Mouse (Mus musculus) natural killer cell, adult 2 months (primary cell): Measurements from ENCODE around the gene Gm49425.
"Not testable (repeated sequence)": the region's sequence is repeated elsewhere in the genome, so short reads cannot be mapped to it uniquely, and the experiment has no call there.

Experiments
- DNase-seq, 2 experiments: peaks; one replicate each; pipeline ENCODE4 v3.0.0; 2022; ENCODE audit warnings: low spot score in 2 of 2

Gene Gm49425

GRCm38 (mm10) chr15:101517161-101517560, at the start of gene Gm49425:
Gm49425 (minus strand) TSS chr15:101517261.
- DNase-seq: not testable (repeated sequence)

GRCm38 (mm10) chr15:101562850-101563249, 45.8 kb upstream of the Gm49425 start, which contains the start of gene Krt90:
Krt90 (minus strand) TSS chr15:101562950.
- DNase-seq: no peak

GRCm38 (mm10) chr15:101558034-101558646, 41.1 kb upstream of the Gm49425 start:
- DNase-seq: no peak

- no peak for DNase-seq
Observed at GRCm38 (mm10) chr15:101553169-101553568, 36.1 kb upstream of the Gm49425 start.

- DNase-seq: no peak
Observed at GRCm38 (mm10) chr15:101552188-101552587, 35.1 kb upstream of the Gm49425 start.

GRCm38 (mm10) chr15:101550567-101550966, 33.5 kb upstream of the Gm49425 start, which contains the start of gene Krt82:
Krt82 (minus strand) TSS chr15:101550667.
- DNase-seq: no peak

- no peak for DNase-seq
Observed at GRCm38 (mm10) chr15:101544478-101544877, 27.4 kb upstream of the Gm49425 start.

- DNase-seq: no peak
Observed at GRCm38 (mm10) chr15:101542543-101542942, 25.5 kb upstream of the Gm49425 start.

- no peak for DNase-seq
Observed at GRCm38 (mm10) chr15:101538580-101538900, 21.5 kb upstream of the Gm49425 start.

- no peak for DNase-seq
Observed at GRCm38 (mm10) chr15:101537864-101538579, 21.0 kb upstream of the Gm49425 start.

- DNase-seq: no peak
Observed at GRCm38 (mm10) chr15:101536054-101536850, 19.2 kb upstream of the Gm49425 start.

GRCm38 (mm10) chr15:101532720-101533119, 15.7 kb upstream of the Gm49425 start, which contains the start of gene Krt84:
Krt84 (minus strand) TSS chr15:101532820.
- no peak for DNase-seq

- DNase-seq: no peak
Observed at GRCm38 (mm10) chr15:101522556-101523232, 5.6 kb upstream of the Gm49425 start.

- DNase-seq: no peak
Observed at GRCm38 (mm10) chr15:101519792-101520191, 2.7 kb upstream of the Gm49425 start.

- DNase-seq: no peak
Observed at GRCm38 (mm10) chr15:101508247-101508646, 8.8 kb downstream of the Gm49425 start.

GRCm38 (mm10) chr15:101506896-101507758, 9.9 kb downstream of the Gm49425 start:
- DNase-seq: no peak

GRCm38 (mm10) chr15:101497181-101497580, 19.9 kb downstream of the Gm49425 start:
- DNase-seq: no peak

GRCm38 (mm10) chr15:101495266-101495665, 21.8 kb downstream of the Gm49425 start:
- DNase-seq: no peak

GRCm38 (mm10) chr15:101494203-101494602, 22.9 kb downstream of the Gm49425 start:
- no peak for DNase-seq

- DNase-seq: no peak
Observed at GRCm38 (mm10) chr15:101493713-101494112, 23.3 kb downstream of the Gm49425 start.

GRCm38 (mm10) chr15:101492718-101493117, 24.3 kb downstream of the Gm49425 start:
- DNase-seq: no peak
